8 mouse cellular contexts compared by ENCODE assay signal in genomic region chr6:6216120-6216506, GRCm38 (mm10). TPM values are rescaled to one million over a fixed set of nuclear protein-coding genes. Genes with fewer than 3 reads are reported as not detected.
DNase-seq lines count a peak whose midpoint lies in the region; ATAC-seq lines count a peak whose summit lies in the region.

No protein-coding gene starts in this region.

- H3K4me2 ChIP-seq in kidney, embryonic 16.5 days (replicated peaks; ENCODE audit: low read depth, low read length) = peak overlapping the region; percentile 85
- H3K4me2 ChIP-seq in hindbrain, embryonic 16.5 days (ENCODE audit: low read length) = peak overlapping the region; percentile 95
- peak overlapping the region; percentile 98 for H3K4me2 ChIP-seq in midbrain, embryonic 16.5 days (ENCODE audit: low read length)

- WGBS in kidney, embryonic 16.5 days = 15% methylated on average over 5 of the region's 5 CpGs
- WGBS in embryonic facial prominence, embryonic 10.5 days = 36% methylated on average over 5 of the region's 5 CpGs
- WGBS in hindbrain, embryonic 16.5 days = 44% methylated on average over 5 of the region's 5 CpGs
- 36% methylated on average over 5 of the region's 5 CpGs for WGBS in midbrain, embryonic 16.5 days

- H3K9ac ChIP-seq in kidney, embryonic 16.5 days (replicated peaks; ENCODE audit: low read length) = peak overlapping the region; percentile 87
- H3K9ac ChIP-seq in hindbrain, embryonic 16.5 days (ENCODE audit: low read depth, low read length) = peak overlapping the region; percentile 77
- peak overlapping the region; percentile 81 for H3K9ac ChIP-seq in midbrain, embryonic 16.5 days (ENCODE audit: low read depth, low read length)

- DNase-seq in kidney, adult 11 months = no peak
- DNase-seq in embryonic facial prominence, embryonic 10.5 days (ENCODE audit: low spot score) = no peak
- no peak for DNase-seq in left cerebral cortex, adult 8-10 months (ENCODE audit: low spot score in 2 of 2)
- DNase-seq in cerebellum, postnatal 25 days = no peak
- no peak for DNase-seq in frontal cortex, postnatal 25 days (ENCODE audit: low spot score in 2 of 2)

- H3K27ac ChIP-seq in kidney, embryonic 16.5 days (ENCODE audit: low read length) = peak overlapping the region; percentile 70; the same call in 1 of the 2 replicates
- H3K27ac ChIP-seq in embryonic facial prominence, embryonic 10.5 days (replicated peaks) = peak overlapping the region; percentile 95
- no peak overlapping the region for H3K27ac ChIP-seq in hindbrain, embryonic 16.5 days (ENCODE audit: low read depth, low read length)
- H3K27ac ChIP-seq in midbrain, embryonic 16.5 days (ENCODE audit: low read length) = no peak overlapping the region

- ATAC-seq in kidney, embryonic 16.5 days (ENCODE audit: low FRiP score, low TSS enrichment) = no peak
- no peak for ATAC-seq in hindbrain, embryonic 16.5 days
- peak; percentile 43 for ATAC-seq in midbrain, embryonic 16.5 days

- H3K27me3 ChIP-seq in kidney, embryonic 16.5 days (ENCODE audit: insufficient read depth, low read length) = no peaks in the 10 kb centered on the region
- no peaks in the 10 kb centered on the region for H3K27me3 ChIP-seq in embryonic facial prominence, embryonic 10.5 days (replicated peaks; ENCODE audit: low read depth, poor library complexity, severe bottlenecking)
- no peaks in the 10 kb centered on the region for H3K27me3 ChIP-seq in hindbrain, embryonic 16.5 days (replicated peaks; ENCODE audit: control insufficient read depth, insufficient read depth, low read length)
- no peaks in the 10 kb centered on the region for H3K27me3 ChIP-seq in midbrain, embryonic 16.5 days (ENCODE audit: control insufficient read depth, insufficient read depth, low read depth, low read length)

- no peaks in the 10 kb centered on the region for H3K9me3 ChIP-seq in kidney, embryonic 16.5 days (ENCODE audit: low read length)
- H3K9me3 ChIP-seq in embryonic facial prominence, embryonic 10.5 days = no peaks in the 10 kb centered on the region
- no peaks in the 10 kb centered on the region for H3K9me3 ChIP-seq in hindbrain, embryonic 16.5 days (ENCODE audit: control insufficient read depth, low read length)
- H3K9me3 ChIP-seq in midbrain, embryonic 16.5 days (replicated peaks; ENCODE audit: control insufficient read depth, low read length, poor library complexity, severe bottlenecking) = no peaks in the 10 kb centered on the region

- H3K36me3 ChIP-seq in kidney, embryonic 16.5 days (ENCODE audit: insufficient read depth, low read length) = no peaks in the 10 kb centered on the region
- H3K36me3 ChIP-seq in embryonic facial prominence, embryonic 10.5 days (replicated peaks) = 0 out of 2 replicates have a peak, but pooled peaks cover 5% of the 10 kb centered on the region
- no peaks in the 10 kb centered on the region for H3K36me3 ChIP-seq in hindbrain, embryonic 16.5 days (ENCODE audit: control insufficient read depth, insufficient read depth, low read length)
- no peaks in the 10 kb centered on the region for H3K36me3 ChIP-seq in midbrain, embryonic 16.5 days (ENCODE audit: control insufficient read depth, insufficient read depth, low read length)

- H3K4me3 ChIP-seq in kidney, embryonic 16.5 days (ENCODE audit: low read length) = peak overlapping the region; percentile 81
- peak overlapping the region; percentile 85 for H3K4me3 ChIP-seq in embryonic facial prominence, embryonic 10.5 days
- peak overlapping the region; percentile 74 for H3K4me3 ChIP-seq in hindbrain, embryonic 16.5 days (ENCODE audit: low read length)
- peak overlapping the region; percentile 76 for H3K4me3 ChIP-seq in midbrain, embryonic 16.5 days (ENCODE audit: low read depth, low read length)

- H3K4me1 ChIP-seq in kidney, embryonic 16.5 days (ENCODE audit: insufficient read depth, low read length) = peaks cover 25% of the 10 kb centered on the region
- H3K4me1 ChIP-seq in embryonic facial prominence, embryonic 10.5 days = peaks cover 36% of the 10 kb centered on the region
- peaks cover 8% of the 10 kb centered on the region; the same call in 1 of the 2 replicates for H3K4me1 ChIP-seq in hindbrain, embryonic 16.5 days (ENCODE audit: control insufficient read depth, insufficient read depth, low read depth, low read length)
- H3K4me1 ChIP-seq in midbrain, embryonic 16.5 days (ENCODE audit: control insufficient read depth, insufficient read depth, low read length) = peaks cover 8% of the 10 kb centered on the region

RNA-seq across cellular contexts. Expression of gene Slc25a13, which starts 0.9 kb away (rescaled TPM):
- 48.4 and 48.8 TPM in 2 replicates for polyA plus RNA-seq in kidney, embryonic 16.5 days (2015; fragmentation: Nextera tagmentation; extraction: Ambion mirVana)
- polyA plus RNA-seq in embryonic facial prominence, embryonic 10.5 days (2016; fragmentation: Nextera tagmentation; extraction: Ambion mirVana) = 55.2 and 57.2 TPM in 2 replicates
- polyA plus RNA-seq in hindbrain, embryonic 16.5 days (2015; fragmentation: Nextera tagmentation; extraction: Ambion mirVana) = 6.3 and 6.5 TPM in 2 replicates
- 3.8 and 3.9 TPM in 2 replicates for polyA plus RNA-seq in midbrain, embryonic 16.5 days (2015; fragmentation: Nextera tagmentation; extraction: Ambion mirVana)
- 1 to 10 TPM; 3.6 to 6.6 (median 5.6) TPM for total RNA-seq in left cerebral cortex, adult 8-10 months (2022)

Comparison
In these comparisons a context has a peak if more than half of its experiments do, and no peak if none do; other contexts are left out.
1. H3K27ac ChIP-seq: peak in kidney, embryonic 16.5 days (single experiment) and embryonic facial prominence, embryonic 10.5 days (single experiment); none in hindbrain, embryonic 16.5 days (single experiment) and midbrain, embryonic 16.5 days (single experiment).
2. Peak in every context shown above with its lines, with median percentiles within 50 percentile points of each other: H3K4me2 ChIP-seq, H3K4me3 ChIP-seq and H3K9ac ChIP-seq.